In genomic region chr2:168780024-168780423, GRCm38 (mm10) we compare ENCODE assay signal across 13 mouse cellular contexts. TPM values are rescaled to one million over a fixed set of nuclear protein-coding genes. Genes with fewer than 3 reads are reported as not detected.
DNase-seq lines count a peak whose midpoint lies in the region; ATAC-seq lines count a peak whose summit lies in the region.
"Had no signal": no experiment of that assay in that cellular context is flagged by ENCODE, and none has a peak within 500 bp of the region (broad histone marks: within the 10 kb centered on the region; RNA-seq: fewer than 3 reads in every experiment).

No protein-coding gene starts in this region.

- H3K4me1 ChIP-seq in forebrain, embryonic 10.5 days, result peaks cover 32% of the 10 kb centered on the region
- H3K4me1 ChIP-seq in forebrain, embryonic 15.5 days, result peaks cover 6% of the 10 kb centered on the region; the same call in 1 of the 2 replicates
- no peaks in the 10 kb centered on the region; the same call in 1 of the 2 replicates for H3K4me1 ChIP-seq in liver, embryonic 11.5 days (replicated peaks; ENCODE audit: control insufficient read depth, insufficient read depth, low read length)
- H3K4me1 ChIP-seq in midbrain, embryonic 14.5 days (ENCODE audit: control insufficient read depth, insufficient read depth, low read length), result peaks cover 7% of the 10 kb centered on the region
- H3K4me1 ChIP-seq: heart, embryonic 15.5 days had no signal

- DNase-seq in forebrain, embryonic 10.5 days (ENCODE audit: extremely low spot score, low spot score), result no peak
- peak; percentile 58 for DNase-seq in liver
- no peak for DNase-seq in liver, embryonic 11.5 days (ENCODE audit: low spot score)
- peak; percentile 69 for DNase-seq in embryo, embryonic 11 days
- DNase-seq in midbrain, embryonic 14.5 days, result peak; percentile 57
- DNase-seq in layer of hippocampus, postnatal 14 days (ENCODE audit: low spot score in 2 of 2), result no peak
- no peak for DNase-seq in heart, postnatal 10 days
- DNase-seq: adrenal gland, adult 8-10 months; kidney, adult 11 months had no signal

- H3K36me3 ChIP-seq in forebrain, embryonic 10.5 days (replicated peaks), result no peaks in the 10 kb centered on the region
- no peaks in the 10 kb centered on the region for H3K36me3 ChIP-seq in forebrain, embryonic 15.5 days
- no peaks in the 10 kb centered on the region for H3K36me3 ChIP-seq in liver, embryonic 11.5 days (ENCODE audit: control insufficient read depth, insufficient read depth, low read length)
- no peaks in the 10 kb centered on the region for H3K36me3 ChIP-seq in midbrain, embryonic 14.5 days (ENCODE audit: control insufficient read depth, insufficient read depth, low read length)
- H3K36me3 ChIP-seq: heart, embryonic 15.5 days had no signal

- no peak overlapping the region for H3K4me2 ChIP-seq in forebrain, embryonic 15.5 days (replicated peaks)
- no peak overlapping the region for H3K4me2 ChIP-seq in liver, embryonic 11.5 days
- H3K4me2 ChIP-seq in midbrain, embryonic 14.5 days (ENCODE audit: low read length), result no peak overlapping the region
- H3K4me2 ChIP-seq: heart, embryonic 15.5 days had no signal

- 8% methylated on average over 9 of the region's 9 CpGs for WGBS in forebrain, embryonic 10.5 days
- 15% methylated on average over 9 of the region's 9 CpGs for WGBS in forebrain, embryonic 15.5 days
- WGBS in liver, embryonic 11.5 days, result 22% methylated on average over 9 of the region's 9 CpGs
- WGBS in midbrain, embryonic 14.5 days, result 7% methylated on average over 9 of the region's 9 CpGs

- no peak overlapping the region for H3K9ac ChIP-seq in forebrain, embryonic 15.5 days (replicated peaks)
- no peak overlapping the region for H3K9ac ChIP-seq in liver, embryonic 11.5 days (ENCODE audit: low read depth, low read length)
- H3K9ac ChIP-seq in midbrain, embryonic 14.5 days (replicated peaks; ENCODE audit: low read length), result 0 out of 2 replicates have a peak overlapping the region, but pooled peaks have one; percentile 20
- H3K9ac ChIP-seq: heart, embryonic 15.5 days had no signal

- intact Hi-C loops in heart, postnatal 10 days (cut with DNase I), result no loop called here

- no peaks in the 10 kb centered on the region for H3K9me3 ChIP-seq in forebrain, embryonic 10.5 days
- no peaks in the 10 kb centered on the region for H3K9me3 ChIP-seq in forebrain, embryonic 15.5 days
- H3K9me3 ChIP-seq in liver, embryonic 11.5 days (ENCODE audit: control insufficient read depth, low read length), result no peaks in the 10 kb centered on the region
- H3K9me3 ChIP-seq in midbrain, embryonic 14.5 days (ENCODE audit: control insufficient read depth, low read length), result no peaks in the 10 kb centered on the region
- H3K9me3 ChIP-seq: heart, embryonic 15.5 days had no signal

- H3K4me3 ChIP-seq in forebrain, embryonic 10.5 days, result peak overlapping the region; percentile 14; the same call in 1 of the 2 replicates
- no peak overlapping the region for H3K4me3 ChIP-seq in forebrain, embryonic 15.5 days
- no peak overlapping the region for H3K4me3 ChIP-seq in liver, embryonic 11.5 days (ENCODE audit: low read depth, low read length)
- H3K4me3 ChIP-seq in midbrain, embryonic 14.5 days (replicated peaks; ENCODE audit: low read depth, low read length), result no peak overlapping the region
- H3K4me3 ChIP-seq: heart, embryonic 15.5 days had no signal

- H3K27ac ChIP-seq in forebrain, embryonic 10.5 days, result peak overlapping the region; percentile 20; the same call in 1 of the 2 replicates
- no peak overlapping the region for H3K27ac ChIP-seq in forebrain, embryonic 15.5 days (replicated peaks)
- H3K27ac ChIP-seq in liver, embryonic 11.5 days (ENCODE audit: low read depth, low read length), result no peak overlapping the region
- no peak overlapping the region for H3K27ac ChIP-seq in midbrain, embryonic 14.5 days (replicated peaks; ENCODE audit: low read depth, low read length)
- H3K27ac ChIP-seq: heart, embryonic 15.5 days had no signal

- no peak for ATAC-seq in forebrain, embryonic 15.5 days (replicated peaks)
- ATAC-seq in liver, embryonic 11.5 days (replicated peaks; ENCODE audit: low FRiP score), result no peak; the same call in 1 of the 2 replicates
- no peak for ATAC-seq in midbrain, embryonic 14.5 days (ENCODE audit: low FRiP score, low TSS enrichment)

- peaks cover 50% of the 10 kb centered on the region for H3K27me3 ChIP-seq in forebrain, embryonic 10.5 days (ENCODE audit: poor library complexity, severe bottlenecking)
- H3K27me3 ChIP-seq in forebrain, embryonic 15.5 days, result no peaks in the 10 kb centered on the region
- H3K27me3 ChIP-seq in liver, embryonic 11.5 days (replicated peaks; ENCODE audit: control insufficient read depth, insufficient read depth, low read length), result no peaks in the 10 kb centered on the region
- no peaks in the 10 kb centered on the region for H3K27me3 ChIP-seq in midbrain, embryonic 14.5 days (ENCODE audit: control insufficient read depth, insufficient read depth, low read length)
- H3K27me3 ChIP-seq: heart, embryonic 15.5 days had no signal

RNA-seq across cellular contexts. Expression of gene Sall4, which starts 12.3 kb away (rescaled TPM):
- 35.3 and 39.1 TPM in 2 replicates for polyA plus RNA-seq in forebrain, embryonic 10.5 days (2016; fragmentation: Nextera tagmentation; extraction: Ambion mirVana)
- 0.47 and 0.88 TPM in 2 replicates for polyA plus RNA-seq in forebrain, embryonic 15.5 days (2015; fragmentation: Nextera tagmentation; extraction: Ambion mirVana)
- polyA plus RNA-seq in liver, embryonic 11.5 days (2014; fragmentation: Nextera tagmentation; extraction: Ambion mirVana), result 14.2 and 17.2 TPM in 2 replicates
- 1.8 and 2.6 TPM in 2 replicates for polyA plus RNA-seq in midbrain, embryonic 14.5 days (2014; fragmentation: Nextera tagmentation; extraction: Ambion mirVana)
- total RNA-seq in layer of hippocampus, postnatal 14 days (2021), result under 1 TPM; 0.19 to 0.41 TPM
- 1 to 10 TPM; 1.7 to 2.3 TPM for total RNA-seq in heart, postnatal 10 days (2021)
- total RNA-seq: megakaryocyte-erythroid progenitor cell, adult 5-6 weeks had no signal
- polyA plus RNA-seq: lung, embryonic 16.5 days had no signal

RNA-seq across cellular contexts. Expression of gene Atp9a, which starts 37.8 kb away (rescaled TPM):
- 8.7 and 9.0 TPM in 2 replicates for polyA plus RNA-seq in forebrain, embryonic 10.5 days (2016; fragmentation: Nextera tagmentation; extraction: Ambion mirVana)
- 60.4 and 91.5 TPM in 2 replicates for polyA plus RNA-seq in forebrain, embryonic 15.5 days (2015; fragmentation: Nextera tagmentation; extraction: Ambion mirVana)
- 4.4 and 5.5 TPM in 2 replicates for polyA plus RNA-seq in liver, embryonic 11.5 days (2014; fragmentation: Nextera tagmentation; extraction: Ambion mirVana)
- 79.7 and 85.9 TPM in 2 replicates for polyA plus RNA-seq in midbrain, embryonic 14.5 days (2014; fragmentation: Nextera tagmentation; extraction: Ambion mirVana)
- 100 to 1,000 TPM; 411 to 417 TPM for total RNA-seq in layer of hippocampus, postnatal 14 days (2021)
- 10 to 100 TPM; 64.0 TPM for total RNA-seq in heart, postnatal 10 days (2021)
- total RNA-seq: megakaryocyte-erythroid progenitor cell, adult 5-6 weeks had no signal

Comparison
In these comparisons a context has a peak if more than half of its experiments do, and no peak if none do; other contexts are left out.
1. DNase-seq: peak in liver (single experiment), embryo, embryonic 11 days (single experiment) and midbrain, embryonic 14.5 days (single experiment); none in forebrain, embryonic 10.5 days (single experiment), liver, embryonic 11.5 days (single experiment), layer of hippocampus, postnatal 14 days (0 of 2) and heart, postnatal 10 days (0 of 2).